Mouse (Mus musculus) MEL (cell line): ENCODE data around the gene Zc2hc1b. TPM values are rescaled to one million over a fixed set of nuclear protein-coding genes. Genes with fewer than 3 reads are reported as not detected.

Experiments used
- DNase-seq: peaks from one replicate; pipeline ENCODE4 v3.0.0; 2011; ENCODE audit warnings: low read depth, low spot score
- H3K27ac ChIP-seq: 2 replicates; pipeline ENCODE4 v1.5.1; 2012; ENCODE audit warnings: low read depth, mild to moderate bottlenecking, control low read depth, low read length, moderate library complexity; ENCODE audit not compliant: control insufficient read depth
- H3K27me3 ChIP-seq, 2 experiments: fragments of 150-350 bp in 1 of 2; sonication (generic) in 1 of 2; 2 replicates each; pipeline ENCODE4 v1.6.1; 2012; ENCODE audit warnings: low read length in 2 of 2, mild to moderate bottlenecking in 2 of 2, improper control_type of control experiment in 1 of 2, moderate library complexity in 1 of 2; ENCODE audit not compliant: insufficient read depth in 2 of 2, control insufficient read depth in 1 of 2
- H3K36me3 ChIP-seq, 2 experiments: 2 replicates each; pipeline ENCODE4 v1.6.1; 2012 to 2014; ENCODE audit warnings: low read length in 2 of 2, improper control_type of control experiment in 1 of 2, inconsistent platforms in 1 of 2, mild to moderate bottlenecking in 1 of 2; ENCODE audit not compliant: insufficient read depth in 2 of 2, control insufficient read depth in 1 of 2
- H3K4me1 ChIP-seq, 2 experiments: fragments of 150-350 bp in 1 of 2; sonication (generic) in 1 of 2; 2 replicates each; pipeline ENCODE4 v1.6.1; 2012; ENCODE audit warnings: low read length in 2 of 2, improper control_type of control experiment in 1 of 2, mild to moderate bottlenecking in 1 of 2; ENCODE audit not compliant: insufficient read depth in 2 of 2, control insufficient read depth in 1 of 2
- H3K4me3 ChIP-seq, 2 experiments: fragments of 150-350 bp in 1 of 2; sonication (generic) in 1 of 2; 2 replicates each; pipeline ENCODE4 v1.5.1; 2012; ENCODE audit warnings: low read depth in 2 of 2, low read length in 2 of 2, mild to moderate bottlenecking in 2 of 2, moderate library complexity in 2 of 2, control low read depth in 1 of 2, improper control_type of control experiment in 1 of 2; ENCODE audit not compliant: control insufficient read depth in 1 of 2, insufficient read depth in 1 of 2
- H3K79me2 ChIP-seq: 2 replicates; pipeline ENCODE4 v1.6.1; 2012; ENCODE audit warnings: mild to moderate bottlenecking, low read length, moderate library complexity; ENCODE audit not compliant: control insufficient read depth, poor library complexity, insufficient read depth
- H3K9ac ChIP-seq: 2 replicates; pipeline ENCODE4 v1.6.1; 2012; ENCODE audit warnings: low read depth, mild to moderate bottlenecking, control low read depth, low read length, moderate library complexity; ENCODE audit not compliant: control insufficient read depth, poor library complexity, severe bottlenecking
- H3K9me3 ChIP-seq: fragments of 150-350 bp; sonication (generic); replicated peaks from 2 replicates; pipeline ENCODE4 v1.6.1; 2012; ENCODE audit warnings: mild to moderate bottlenecking, low read length, improper control_type of control experiment, moderate library complexity; ENCODE audit not compliant: insufficient read depth
- CHD1 ChIP-seq: IDR thresholded peaks from 2 replicates; pipeline ENCODE4 v1.6.1; 2012; ENCODE audit warnings: low read depth, mild to moderate bottlenecking, inconsistent platforms, low read length, improper control_type of control experiment
- CTCF ChIP-seq, 3 experiments: IDR thresholded peaks in 2 of 3; conservative IDR thresholded peaks in 1 of 3; 2 replicates each; pipeline ENCODE4 v1.5.1; 2011 to 2012; ENCODE audit warnings: low read length in 3 of 3, low read depth in 2 of 3, mild to moderate bottlenecking in 2 of 3, improper control_type of control experiment in 1 of 3, inconsistent platforms in 1 of 3, mixed read lengths in 1 of 3, moderate library complexity in 1 of 3; ENCODE audit not compliant: control insufficient read depth in 1 of 3, insufficient read depth in 1 of 3, poor library complexity in 1 of 3, severe bottlenecking in 1 of 3
- ETS1 ChIP-seq: IDR thresholded peaks from 2 replicates; pipeline ENCODE4 v1.6.1; 2012; ENCODE audit warnings: low read depth, mild to moderate bottlenecking, inconsistent platforms, low read length, improper control_type of control experiment, moderate library complexity
- GABPA ChIP-seq: IDR thresholded peaks from 2 replicates; pipeline ENCODE4 v1.6.1; 2012; ENCODE audit warnings: low read depth, mild to moderate bottlenecking, inconsistent platforms, low read length, improper control_type of control experiment, moderate library complexity
- GATA1 ChIP-seq: IDR thresholded peaks from 2 replicates; pipeline ENCODE4 v1.6.1; 2011; ENCODE audit warnings: low read depth, low read length, improper control_type of control experiment
- JUND ChIP-seq: IDR thresholded peaks from 2 replicates; pipeline ENCODE4 v1.6.1; 2011; ENCODE audit warnings: low read depth, mild to moderate bottlenecking, improper control_type of control experiment, low read length
- MAX ChIP-seq: IDR thresholded peaks from 2 replicates; pipeline ENCODE4 v1.6.1; 2011; ENCODE audit warnings: low read length, improper control_type of control experiment
- MAZ ChIP-seq: IDR thresholded peaks from 2 replicates; pipeline ENCODE4 v1.6.1; 2012; ENCODE audit warnings: low read depth, mild to moderate bottlenecking, inconsistent platforms, low read length, improper control_type of control experiment
- MXI1 ChIP-seq: IDR thresholded peaks from 2 replicates; pipeline ENCODE4 v1.6.1; 2011; ENCODE audit warnings: mild to moderate bottlenecking, low read depth, low read length, improper control_type of control experiment
- MYC ChIP-seq: IDR thresholded peaks from 2 replicates; pipeline ENCODE4 v1.6.1; 2011; ENCODE audit warnings: low read depth, mild to moderate bottlenecking, low read length, improper control_type of control experiment, moderate library complexity
- NELFE ChIP-seq: IDR thresholded peaks from 2 replicates; pipeline ENCODE4 v1.6.1; 2011; ENCODE audit warnings: low read depth, low read length, improper control_type of control experiment
- POLR2AphosphoS2 ChIP-seq: IDR thresholded peaks from 2 replicates; pipeline ENCODE4 v1.6.1; 2011; ENCODE audit warnings: low read length, improper control_type of control experiment
- SIN3A ChIP-seq: IDR thresholded peaks from 2 replicates; pipeline ENCODE4 v1.6.1; 2012; ENCODE audit warnings: low read length, improper control_type of control experiment, inconsistent platforms
- TAL1 ChIP-seq: IDR thresholded peaks from 2 replicates; pipeline ENCODE4 v1.6.1; 2012; ENCODE audit warnings: mild to moderate bottlenecking, inconsistent platforms, low read length, moderate library complexity, mixed read lengths
- TBP ChIP-seq: IDR thresholded peaks from 2 replicates; pipeline ENCODE4 v1.8.0; 2011; ENCODE audit warnings: low read depth, low read length, improper control_type of control experiment
- TCF12 ChIP-seq: IDR thresholded peaks from 2 replicates; pipeline ENCODE4 v1.6.1; 2014; ENCODE audit warnings: low read depth, mild to moderate bottlenecking, inconsistent platforms, low read length, improper control_type of control experiment, moderate library complexity
- UBTF ChIP-seq: IDR thresholded peaks from 2 replicates; pipeline ENCODE4 v1.6.1; 2012; ENCODE audit warnings: low read depth, mild to moderate bottlenecking, inconsistent platforms, low read length, improper control_type of control experiment, moderate library complexity, borderline replicate concordance; ENCODE audit not compliant: insufficient read depth
- USF1 ChIP-seq: IDR thresholded peaks from 2 replicates; pipeline ENCODE4 v1.6.1; 2014; ENCODE audit warnings: low read depth, mild to moderate bottlenecking, inconsistent platforms, low read length, improper control_type of control experiment, moderate library complexity
- USF2 ChIP-seq, 2 experiments: IDR thresholded peaks; 2 replicates each; pipeline ENCODE4 v1.6.1; 2011 to 2012; ENCODE audit warnings: improper control_type of control experiment in 2 of 2, low read length in 2 of 2, borderline replicate concordance in 1 of 2, inconsistent platforms in 1 of 2, low read depth in 1 of 2, mild to moderate bottlenecking in 1 of 2; ENCODE audit not compliant: insufficient read depth in 1 of 2
- ZC3H11A ChIP-seq: IDR thresholded peaks from 2 replicates; pipeline ENCODE4 v1.6.1; 2012; ENCODE audit warnings: low read depth, mild to moderate bottlenecking, inconsistent platforms, low read length, improper control_type of control experiment
- ZKSCAN1 ChIP-seq: IDR thresholded peaks from 2 replicates; pipeline ENCODE4 v1.6.1; 2012; ENCODE audit warnings: low read depth, mild to moderate bottlenecking, inconsistent platforms, low read length, improper control_type of control experiment, moderate library complexity
- ZNF384 ChIP-seq: IDR thresholded peaks from 2 replicates; pipeline ENCODE4 v1.6.1; 2012; ENCODE audit warnings: low read depth, mild to moderate bottlenecking, inconsistent platforms, low read length, improper control_type of control experiment
- polyA plus RNA-seq, 2 experiments: library from polyadenylated mRNA; stranded (reverse) in 1 of 2; unstranded in 1 of 2; fragments of >175 nt in 1 of 2; fragments of >200 nt in 1 of 2; gene quantifications; 2 replicates each; pipeline versions ENCODE4 v1.2.1 to v1.2.4; 2012; ENCODE audit warnings: low replicate concordance in 2 of 2, low read depth in 1 of 2; ENCODE audit not compliant: insufficient read length in 2 of 2, insufficient read depth in 1 of 2, missing spikeins in 1 of 2
- total RNA-seq: library from RNA; depleted of rRNA; stranded (reverse); fragments of 300-350 nt; gene quantifications from 2 replicates; pipeline ENCODE4 v1.2.3, GENCODE M21; 2012

Zc2hc1b gene
- total and polyA plus RNA-seq, 3 experiments, result 0.07 TPM; not detected in 2

GRCm38 (mm10) chr10:13209506-13209905, 31.7 kb upstream of the Zc2hc1b start:
- no peaks in the 10 kb centered on the region for H3K79me2 ChIP-seq

DNA sequence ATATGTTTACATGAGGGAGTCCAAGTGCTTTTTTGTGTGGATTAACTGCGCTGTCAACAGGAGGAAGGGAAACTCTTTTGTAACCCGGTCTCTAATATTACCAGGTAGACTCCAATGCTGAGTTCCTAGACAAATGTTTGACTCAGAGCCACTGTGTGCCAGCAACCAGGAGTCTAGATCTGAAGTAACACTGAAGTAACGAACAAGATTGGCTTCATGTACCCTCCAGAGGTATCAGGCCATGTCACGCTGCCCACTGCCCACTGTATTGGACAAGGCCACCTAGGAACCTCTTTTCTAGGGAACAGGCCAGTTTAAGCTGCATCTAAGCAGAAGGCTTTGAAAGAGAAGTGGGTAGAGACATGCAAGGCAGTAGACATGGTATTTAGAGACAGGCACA, 31.2 kb upstream of the Zc2hc1b start:
- no peak for TF ChIP-seq MAZ
- no peak for TF ChIP-seq UBTF
- no peak for TF ChIP-seq ETS1
- no peaks in the 10 kb centered on the region for H3K36me3 ChIP-seq
- no peak for DNase-seq
- no peaks in the 10 kb centered on the region for H3K4me1 ChIP-seq
- H3K79me2 ChIP-seq, result no peaks in the 10 kb centered on the region
- no peak overlapping the region for H3K9ac ChIP-seq
- peaks cover 0 to 2% of the 10 kb centered on the region in 2 experiments; a peak in 2 of 4 replicates for H3K27me3 ChIP-seq
- no peak overlapping the region for H3K4me3 ChIP-seq
- H3K27ac ChIP-seq, result no peak overlapping the region
- H3K9me3 ChIP-seq, result no peaks in the 10 kb centered on the region

More at GRCm38 (mm10) chr10:13209506-13209905, 31.7 kb upstream of the Zc2hc1b start:
- Histone ChIP-seq H3K27me3 (peaks cover 0 to 2% of the 10 kb centered on the region in 2 experiments; a peak in 2 of 4 replicates), H3K4me3 (no peak overlapping the region), H3K27ac (no peak overlapping the region), H3K4me1 (no peaks in the 10 kb centered on the region), H3K9ac (no peak overlapping the region), H3K9me3 (no peaks in the 10 kb centered on the region), H3K36me3 (no peaks in the 10 kb centered on the region)
- DNase-seq, result no peak
- no peak for TF ChIP-seq SIN3A
- TF ChIP-seq MAX, result no peak
- no peak for TF ChIP-seq MYC
- TF ChIP-seq ZC3H11A, result no peak
- TF ChIP-seq TAL1, result no peak
- no peak for TF ChIP-seq CTCF (IDR thresholded peaks at IDR 0.05 in 2 of 3, conservative IDR thresholded peaks at IDR 0.05 in 1 of 3; ENCODE audit: control insufficient read depth in 1 of 3, insufficient read depth in 1 of 3, low read depth in 2 of 3, low read length in 3 of 3, poor library complexity in 1 of 3, severe bottlenecking in 1 of 3)
- no peak for TF ChIP-seq ZKSCAN1
- TF ChIP-seq MAZ, result no peak
- no peak for TF ChIP-seq POLR2AphosphoS2
- TF ChIP-seq ZNF384, result no peak
- no peak for TF ChIP-seq USF2 (IDR thresholded peaks at IDR 0.05; ENCODE audit: borderline replicate concordance in 1 of 2, insufficient read depth in 1 of 2, low read depth in 1 of 2, low read length in 2 of 2)
- no peak for TF ChIP-seq USF1
- no peak for TF ChIP-seq CHD1
- TF ChIP-seq TBP, result no peak
- TF ChIP-seq GATA1, result no peak
- no peak for TF ChIP-seq JUND
- TF ChIP-seq GABPA, result no peak
- TF ChIP-seq MXI1, result no peak
- no peak for TF ChIP-seq TCF12
- TF ChIP-seq NELFE, result no peak
